Mouse (Mus musculus) heart, embryonic 13.5 days (tissue): ENCODE data around the gene Apobr. TPM values are rescaled to one million over a fixed set of nuclear protein-coding genes. Genes with fewer than 3 reads are reported as not detected.

ENCODE experiments used
- ATAC-seq: fragments of 200-750 bp; cut with Nextera tagmentation; 2 replicates; pipeline ENCODE4 v1.8.0; 2017; ENCODE audit warnings: moderate TSS enrichment; ENCODE audit not compliant: insufficient number of reproducible peaks, low FRiP score, low TSS enrichment; ENCODE audit errors: extremely low read depth
- H3K27ac ChIP-seq: fragments of 300-500 bp; sonication (generic); replicated peaks from 2 replicates; pipeline ENCODE4 v1.5.1; 2015; ENCODE audit warnings: moderate library complexity, mild to moderate bottlenecking, inconsistent platforms
- H3K27me3 ChIP-seq: fragments of 300-500 bp; sonication (generic); replicated peaks from 2 replicates; pipeline ENCODE4 v1.6.1; 2015; ENCODE audit warnings: mild to moderate bottlenecking, inconsistent platforms
- H3K36me3 ChIP-seq: fragments of 300-500 bp; sonication (generic); 2 replicates; pipeline ENCODE4 v1.6.1; 2015; ENCODE audit warnings: mild to moderate bottlenecking, inconsistent platforms
- H3K4me1 ChIP-seq: fragments of 300-500 bp; sonication (generic); 2 replicates; pipeline ENCODE4 v1.6.1; 2015; ENCODE audit warnings: inconsistent platforms
- H3K4me2 ChIP-seq: fragments of 300-500 bp; sonication (generic); 2 replicates; pipeline ENCODE4 v1.6.1; 2015; ENCODE audit warnings: inconsistent platforms, mild to moderate bottlenecking, moderate library complexity
- H3K4me3 ChIP-seq: fragments of 300-500 bp; sonication (generic); 2 replicates; pipeline ENCODE4 v1.5.1; 2015; ENCODE audit warnings: moderate library complexity, mild to moderate bottlenecking, inconsistent platforms
- H3K9ac ChIP-seq: fragments of 300-500 bp; sonication (generic); 2 replicates; pipeline ENCODE4 v1.6.1; 2015; ENCODE audit warnings: inconsistent platforms, mild to moderate bottlenecking, moderate library complexity
- H3K9me3 ChIP-seq: fragments of 300-500 bp; sonication (generic); 2 replicates; pipeline ENCODE4 v1.6.1; 2016; ENCODE audit warnings: inconsistent platforms
- WGBS: fragments of 180-500 bp; shearing (Covaris S2); methylation state at CpG from one replicate; pipeline ENCODE4 v1.1.7; 2015; ENCODE audit warnings: mixed read lengths; 5-methylcytosine and 5-hydroxymethylcytosine counted together
- polyA plus RNA-seq: library from polyadenylated mRNA; unstranded; fragments of >200 nt; fragmentation: Nextera tagmentation; extraction: Ambion mirVana; gene quantifications from 2 replicates; pipeline ENCODE4 v1.2.1, GENCODE M21; 2015

Apobr gene
- polyA plus RNA-seq, 1 experiment from 2014 or later, result 0.33 TPM

DNA sequence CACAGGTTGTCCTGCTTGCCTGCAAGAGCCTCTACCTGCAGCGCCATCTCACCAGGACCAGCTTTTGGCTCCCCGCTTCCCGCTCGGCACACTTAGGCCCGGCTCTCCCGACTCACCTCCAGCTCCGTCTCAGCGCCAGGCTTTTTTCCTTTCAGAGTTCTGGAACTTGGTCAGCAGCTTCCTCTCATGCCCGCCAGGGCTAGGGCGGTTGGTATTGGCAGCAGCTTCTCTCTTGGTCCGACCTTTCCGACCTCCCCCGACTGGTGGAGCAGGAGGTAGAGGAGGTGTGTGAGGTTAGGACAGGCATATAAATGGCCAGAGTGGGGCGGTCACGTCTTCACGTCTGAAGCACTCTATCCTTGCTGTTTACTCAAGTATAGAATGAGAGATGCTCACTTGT lies 40.0 kb downstream of the Apobr start:
- WGBS, result 47% methylated on average over 16 of the region's 16 CpGs
- H3K9ac ChIP-seq, result peak overlapping the region; percentile 19; the same call in 1 of the 2 replicates
- H3K4me2 ChIP-seq, result peak overlapping the region; percentile 12
- H3K9me3 ChIP-seq, result no peaks in the 10 kb centered on the region
- peaks cover 32% of the 10 kb centered on the region for H3K4me1 ChIP-seq
- no peak for ATAC-seq
- 0 out of 2 replicates have a peak, but pooled peaks cover 3% of the 10 kb centered on the region for H3K27me3 ChIP-seq
- H3K4me3 ChIP-seq, result peak overlapping the region; percentile 13; the same call in 1 of the 2 replicates
- H3K36me3 ChIP-seq, result no peaks in the 10 kb centered on the region
- no peak overlapping the region for H3K27ac ChIP-seq

DNA sequence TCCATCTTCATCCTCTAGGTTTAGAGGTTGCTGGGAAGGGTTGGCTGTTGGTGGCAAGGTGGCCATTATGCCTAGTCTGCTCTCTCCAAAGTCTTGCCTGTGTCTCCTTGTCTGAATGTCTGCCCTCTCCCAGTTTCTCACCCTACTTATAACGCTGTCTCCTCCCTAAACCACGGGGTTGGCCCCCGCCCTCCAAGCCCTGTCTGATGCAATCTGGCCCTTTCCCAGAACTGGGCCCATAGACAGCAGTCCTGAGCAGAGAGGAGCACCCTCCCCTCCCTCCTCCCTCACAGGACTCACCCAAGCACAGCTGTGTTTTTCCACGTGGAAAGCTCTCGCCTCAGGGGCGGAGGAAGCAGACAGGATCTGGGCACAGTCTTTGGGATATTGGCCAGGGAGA lies 40.6 kb downstream of the Apobr start:
- Histone ChIP-seq H3K4me2 (peak overlapping the region; percentile 12), H3K36me3 (no peaks in the 10 kb centered on the region), H3K27ac (0 out of 2 replicates have a peak overlapping the region, but pooled peaks have one; percentile 25), H3K4me3 (0 out of 2 replicates have a peak overlapping the region, but pooled peaks have one; percentile 1), H3K9me3 (no peaks in the 10 kb centered on the region), H3K9ac (no peak overlapping the region), H3K27me3 (0 out of 2 replicates have a peak, but pooled peaks cover 3% of the 10 kb centered on the region), H3K4me1 (peaks cover 32% of the 10 kb centered on the region)
- no peak for ATAC-seq
- WGBS, result 40% methylated on average over 6 of the region's 6 CpGs

DNA sequence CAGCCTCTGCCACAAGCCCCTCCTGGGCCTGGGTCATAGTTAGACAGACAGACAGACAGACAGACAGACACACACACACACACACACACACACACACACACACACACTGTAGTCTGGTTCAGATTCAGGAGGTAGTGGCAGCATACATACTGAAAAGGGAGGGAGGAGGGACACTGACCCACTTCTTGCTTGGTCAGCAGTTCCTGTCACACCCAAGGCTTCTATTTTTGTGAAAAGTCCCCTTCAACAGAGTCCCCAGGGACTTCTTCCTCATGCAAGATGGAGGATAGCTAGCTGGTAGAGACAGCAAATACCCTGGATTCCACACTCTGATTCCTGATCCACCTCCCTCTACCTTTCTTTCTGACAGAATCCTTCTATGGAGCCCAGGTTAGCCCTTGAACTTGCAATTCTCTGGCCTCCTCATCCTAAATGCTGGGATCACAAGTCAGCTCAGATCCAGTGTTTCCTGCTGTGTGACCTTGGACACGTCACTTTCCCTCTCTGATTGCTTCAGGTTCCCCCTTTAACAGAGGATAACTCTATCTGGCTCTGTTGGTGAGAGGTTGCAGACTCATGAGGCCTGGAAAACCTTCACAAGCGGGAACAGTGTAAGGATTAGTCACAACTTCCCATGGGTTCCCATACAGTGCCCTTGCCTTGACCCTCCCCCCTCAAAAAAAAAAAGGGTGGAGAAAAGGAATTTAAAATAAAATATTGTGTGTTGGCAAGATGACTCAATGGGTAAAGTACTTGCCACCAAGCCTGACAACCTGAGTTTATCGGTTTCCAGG lies 41.3 kb downstream of the Apobr start:
- WGBS, result 77% methylated on average over 3 of the region's 3 CpGs
- no peak for ATAC-seq

DNA sequence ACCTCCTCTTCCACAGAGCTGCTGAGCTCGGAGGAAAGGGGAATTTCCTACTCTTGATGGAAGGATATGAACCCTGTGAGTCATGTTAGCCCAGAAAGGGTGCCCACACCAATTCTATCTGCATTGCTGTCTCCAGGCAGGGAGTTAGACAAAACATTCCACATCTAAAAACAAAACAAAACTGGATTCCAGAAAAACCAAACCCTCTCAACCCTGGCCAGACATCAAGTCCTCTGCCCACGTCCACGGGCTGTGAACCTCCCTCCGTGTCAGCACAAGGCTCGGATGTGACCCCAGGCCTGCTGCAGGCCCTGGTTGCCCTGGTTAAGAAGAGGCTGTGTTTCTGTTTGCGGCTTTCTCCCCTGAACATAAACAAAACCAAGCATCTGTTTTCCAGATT lies 43.4 kb downstream of the Apobr start:
- ATAC-seq, result no peak
- H3K9ac ChIP-seq, result 0 out of 2 replicates have a peak overlapping the region, but pooled peaks have one; percentile 47

More for the DNA sequence above, 41.3 kb downstream of the Apobr start:
- H3K4me2 ChIP-seq, result peak overlapping the region; percentile 12; the same call in 1 of the 2 replicates
- no peaks in the 10 kb centered on the region for H3K36me3 ChIP-seq
- 0 out of 2 replicates have a peak, but pooled peaks cover 3% of the 10 kb centered on the region for H3K27me3 ChIP-seq
- H3K27ac ChIP-seq, result 0 out of 2 replicates have a peak overlapping the region, but pooled peaks have one; percentile 25
- no peak overlapping the region for H3K9ac ChIP-seq
- no peak overlapping the region for H3K4me3 ChIP-seq
- H3K4me1 ChIP-seq, result peaks cover 32% of the 10 kb centered on the region
- no peaks in the 10 kb centered on the region for H3K9me3 ChIP-seq

DNA sequence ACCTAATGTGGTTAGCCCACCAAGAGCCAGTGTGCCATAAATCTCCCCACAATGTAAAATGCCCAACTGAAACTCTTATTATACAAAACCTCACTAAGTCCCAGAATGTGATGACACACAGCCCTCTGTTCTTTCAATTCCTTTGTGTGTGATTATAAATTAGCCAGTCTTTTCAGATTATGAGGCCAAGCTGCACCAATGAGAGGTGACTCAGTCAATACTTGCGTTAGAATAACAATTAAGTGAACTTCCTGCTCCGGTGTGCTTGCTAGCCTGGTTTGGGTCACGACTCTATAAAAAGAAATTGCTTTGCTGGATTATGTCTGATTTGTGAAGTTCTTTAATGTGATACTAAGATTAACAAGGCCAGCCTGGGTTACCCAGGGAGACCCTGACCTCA lies 45.2 kb downstream of the Apobr start:
- no peak overlapping the region for H3K4me2 ChIP-seq
- H3K27ac ChIP-seq, result no peak overlapping the region
- H3K27me3 ChIP-seq, result peaks cover 14% of the 10 kb centered on the region; the same call in 1 of the 2 replicates
- H3K9me3 ChIP-seq, result no peaks in the 10 kb centered on the region
- H3K36me3 ChIP-seq, result no peaks in the 10 kb centered on the region
- H3K4me1 ChIP-seq, result peaks cover 20% of the 10 kb centered on the region
- no peak overlapping the region for H3K9ac ChIP-seq
- no peak for ATAC-seq
- 63% methylated on average over 3 of the region's 3 CpGs for WGBS
- no peak overlapping the region for H3K4me3 ChIP-seq

More for the DNA sequence above, 43.4 kb downstream of the Apobr start:
- Histone ChIP-seq H3K27ac (peak overlapping the region; percentile 5; the same call in 1 of the 2 replicates), H3K36me3 (no peaks in the 10 kb centered on the region), H3K4me1 (peaks cover 25% of the 10 kb centered on the region), H3K4me2 (no peak overlapping the region), H3K9me3 (no peaks in the 10 kb centered on the region), H3K27me3 (0 out of 2 replicates have a peak, but pooled peaks cover 3% of the 10 kb centered on the region), H3K4me3 (no peak overlapping the region)
- 51% methylated on average over 6 of the region's 6 CpGs for WGBS

DNA sequence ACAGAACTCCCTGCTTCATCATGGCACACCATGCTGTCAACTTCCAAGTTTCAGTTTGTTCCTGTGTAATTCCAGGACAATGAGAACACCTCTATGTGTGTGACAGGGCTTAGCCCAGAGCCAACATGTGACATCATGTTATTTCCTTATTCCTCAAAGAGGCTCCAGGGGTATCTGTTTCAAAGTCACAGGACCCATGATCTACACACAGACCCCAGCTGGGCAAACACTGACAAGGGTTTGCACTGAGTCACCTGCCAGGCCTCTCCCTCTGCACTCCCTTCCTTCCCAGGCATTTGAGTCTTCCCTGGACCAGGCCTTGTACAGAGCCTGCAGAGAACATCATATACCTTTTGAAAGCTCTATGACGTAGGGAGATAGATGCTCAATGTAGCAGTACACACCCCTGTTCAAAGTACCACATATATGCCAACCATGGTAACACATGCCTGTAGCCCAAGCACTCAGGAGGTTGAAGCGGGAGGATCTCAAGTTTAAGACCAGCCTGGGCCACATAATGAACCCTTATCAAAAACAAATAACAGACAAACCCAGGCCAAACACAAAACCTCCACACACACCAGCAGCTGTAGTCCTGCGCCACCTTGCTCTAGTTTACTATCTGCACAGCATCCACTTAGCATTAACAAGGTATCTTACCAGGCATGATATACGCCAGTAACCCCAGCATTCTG lies 46.2 kb downstream of the Apobr start, which contains the start of gene Nupr1:
Gene Nupr1, minus strand, starts transcription at position 38 of the 695 bp plus-strand sequence.
- H3K4me3 ChIP-seq, result no peak within 1 kb of the TSS
- no peak within 1 kb of the TSS for H3K27ac ChIP-seq
- no peak within 1 kb of the TSS for H3K4me2 ChIP-seq
- no peaks in the 10 kb centered on the region for H3K9me3 ChIP-seq
- peaks cover 11% of the 10 kb centered on the region for H3K4me1 ChIP-seq
- no peaks in the 10 kb centered on the region for H3K36me3 ChIP-seq
- H3K27me3 ChIP-seq, result peaks cover 15% of the 10 kb centered on the region; the same call in 1 of the 2 replicates
- 0 out of 2 replicates have a peak, but pooled peaks have one; percentile 42 for ATAC-seq
- 86% methylated on average over 4 of the region's 4 CpGs for WGBS
- no peak within 1 kb of the TSS for H3K9ac ChIP-seq

DNA sequence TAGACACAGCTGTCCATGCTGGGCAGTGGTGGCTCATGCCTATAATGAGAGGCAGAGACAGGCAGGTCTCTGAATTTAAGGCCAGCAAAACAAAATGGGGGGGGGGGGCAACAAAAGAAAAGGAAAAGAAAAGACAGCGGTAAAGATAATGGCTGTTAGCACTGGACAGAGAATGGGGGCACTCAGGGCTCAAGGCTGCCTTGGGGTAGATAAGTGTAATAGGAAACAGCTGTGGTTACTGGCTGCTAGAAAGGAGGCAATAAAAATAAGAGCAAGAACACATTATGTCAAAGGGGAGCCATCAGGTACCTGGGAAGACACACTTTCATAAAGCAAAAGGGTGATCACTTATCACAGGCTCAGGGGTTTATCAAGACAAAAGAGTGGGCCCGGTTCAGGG lies 47.7 kb downstream of the Apobr start:
- ATAC-seq, result no peak
- Histone ChIP-seq H3K27me3 (peaks cover 15% of the 10 kb centered on the region; the same call in 1 of the 2 replicates), H3K36me3 (no peaks in the 10 kb centered on the region), H3K4me2 (no peak overlapping the region), H3K9me3 (no peaks in the 10 kb centered on the region), H3K4me3 (no peak overlapping the region), H3K27ac (no peak overlapping the region), H3K4me1 (peaks cover 8% of the 10 kb centered on the region; the same call in 1 of the 2 replicates), H3K9ac (no peak overlapping the region)
- 64% methylated on average over 2 of the region's 2 CpGs for WGBS

DNA sequence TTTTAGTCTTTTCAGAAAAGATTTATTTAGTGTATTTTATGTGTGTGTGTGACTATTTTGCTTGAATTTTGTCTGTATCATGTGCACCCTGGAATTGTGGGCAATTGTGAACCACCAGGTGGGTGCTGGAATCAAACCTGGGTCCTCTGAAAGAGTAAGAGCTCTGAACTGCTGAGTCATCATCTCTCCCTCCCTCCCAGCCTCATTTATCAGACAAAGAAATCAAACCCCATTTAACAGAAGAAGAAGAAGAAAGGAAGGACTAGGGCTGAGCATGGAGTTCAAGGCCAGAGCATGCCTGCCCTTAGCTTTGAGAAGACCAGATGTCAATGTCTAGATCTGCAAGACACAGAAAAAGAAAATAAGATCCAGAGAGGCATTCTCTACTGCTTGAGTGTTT lies 50.6 kb downstream of the Apobr start:
- no peak overlapping the region for H3K27ac ChIP-seq
- no peak for ATAC-seq
- no peaks in the 10 kb centered on the region for H3K36me3 ChIP-seq
- H3K4me1 ChIP-seq, result no peaks in the 10 kb centered on the region
- H3K9me3 ChIP-seq, result no peaks in the 10 kb centered on the region
- no peak overlapping the region for H3K4me2 ChIP-seq
- H3K4me3 ChIP-seq, result no peak overlapping the region
- H3K9ac ChIP-seq, result no peak overlapping the region
- peaks cover 21% of the 10 kb centered on the region; the same call in 1 of the 2 replicates for H3K27me3 ChIP-seq

DNA sequence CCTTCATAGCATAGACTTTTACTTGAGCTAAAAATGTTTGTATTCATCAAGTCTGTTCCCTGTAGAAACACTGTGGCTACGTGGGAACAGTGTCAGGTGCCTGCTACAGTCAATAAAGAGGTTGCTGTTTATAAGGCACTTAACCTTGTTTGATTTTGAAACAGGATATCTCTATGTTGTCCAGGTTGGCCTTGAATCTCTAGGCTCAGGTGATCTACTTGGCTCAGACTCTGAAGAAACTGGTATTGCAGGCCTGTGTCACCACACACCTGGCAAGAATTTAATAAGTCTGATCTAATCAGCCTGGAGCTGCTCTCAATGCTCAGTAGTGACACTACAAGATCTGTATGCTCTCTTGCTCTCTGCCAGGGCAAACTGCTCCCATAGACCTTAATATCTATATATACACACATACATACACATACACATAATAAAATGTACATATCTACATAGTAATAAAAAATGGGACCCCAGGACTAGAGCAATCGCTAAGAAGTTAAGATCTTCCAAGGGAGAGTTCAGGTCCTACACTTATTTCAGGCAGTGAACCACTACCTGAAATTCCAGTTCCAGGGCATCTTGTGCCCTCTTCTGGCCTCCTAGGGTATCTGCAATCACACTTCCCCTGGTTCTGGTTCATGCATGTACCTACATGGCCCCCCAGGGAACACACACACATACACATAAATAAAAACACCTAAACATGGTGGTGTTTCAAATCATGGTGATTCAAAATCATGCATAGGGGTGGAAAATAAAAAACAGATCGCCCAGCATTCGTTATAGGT lies 52.2 kb downstream of the Apobr start:
- Histone ChIP-seq H3K4me2 (no peak overlapping the region), H3K36me3 (no peaks in the 10 kb centered on the region), H3K27me3 (peaks cover 21% of the 10 kb centered on the region; the same call in 1 of the 2 replicates), H3K27ac (no peak overlapping the region), H3K4me1 (no peaks in the 10 kb centered on the region), H3K9ac (no peak overlapping the region), H3K9me3 (no peaks in the 10 kb centered on the region), H3K4me3 (no peak overlapping the region)
- no peak for ATAC-seq
- 17% methylated on average over 4 of the region's 4 CpGs for WGBS
